Mouse (Mus musculus): Measurements from ENCODE around the gene Rpa1. TPM values are rescaled to one million over a fixed set of nuclear protein-coding genes. Genes with fewer than 3 reads are reported as not detected.
"Not testable (repeated sequence)": the region's sequence is repeated elsewhere in the genome, so short reads cannot be mapped to it uniquely, and the experiment has no call there.

Gene Rpa1
- polyA plus RNA-seq, 1 experiment from 2014 or later, result 146 TPM

GRCm38 (mm10) chr11:75287940-75288339 lies 60.2 kb downstream of the Rpa1 start:
- H3K36me3 ChIP-seq (ENCODE audit: control insufficient read depth, insufficient read depth, low read length), result no peaks in the 10 kb centered on the region
- no peak overlapping the region for H3K4me3 ChIP-seq (ENCODE audit: low read depth, low read length)
- 76% methylated on average over 10 of the region's 10 CpGs for WGBS
- ATAC-seq (replicated peaks; ENCODE audit: low FRiP score) (no peak), DNase-seq (ENCODE audit: low spot score) (no peak)
- H3K9me3 ChIP-seq (ENCODE audit: control insufficient read depth, low read length), result no peaks in the 10 kb centered on the region
- H3K27ac ChIP-seq (ENCODE audit: low read depth, low read length), result no peak overlapping the region
- no peak overlapping the region for H3K4me2 ChIP-seq (ENCODE audit: low read depth, low read length, severe bottlenecking)
- H3K9ac ChIP-seq (ENCODE audit: low read length), result no peak overlapping the region
- peaks cover 13% of the 10 kb centered on the region for H3K27me3 ChIP-seq (ENCODE audit: control insufficient read depth, insufficient read depth, low read length)
- H3K4me1 ChIP-seq (replicated peaks; ENCODE audit: control insufficient read depth, insufficient read depth, low read length), result peaks cover 2% of the 10 kb centered on the region; the same call in 1 of the 2 replicates

GRCm38 (mm10) chr11:75286868-75287267 lies 61.3 kb downstream of the Rpa1 start:
- ATAC-seq (replicated peaks; ENCODE audit: low FRiP score) (no peak), DNase-seq (ENCODE audit: low spot score) (no peak)
- Histone ChIP-seq H3K9me3 (ENCODE audit: control insufficient read depth, low read length) (no peaks in the 10 kb centered on the region), H3K27ac (ENCODE audit: low read depth, low read length) (no peak overlapping the region), H3K4me1 (replicated peaks; ENCODE audit: control insufficient read depth, insufficient read depth, low read length) (peaks cover 3% of the 10 kb centered on the region), H3K27me3 (ENCODE audit: control insufficient read depth, insufficient read depth, low read length) (peaks cover 15% of the 10 kb centered on the region), H3K4me3 (ENCODE audit: low read depth, low read length) (no peak overlapping the region), H3K36me3 (ENCODE audit: control insufficient read depth, insufficient read depth, low read length) (no peaks in the 10 kb centered on the region), H3K4me2 (ENCODE audit: low read depth, low read length, severe bottlenecking) (no peak overlapping the region), H3K9ac (ENCODE audit: low read length) (no peak overlapping the region)
- 91% methylated on average over 4 of the region's 4 CpGs for WGBS

- Histone ChIP-seq H3K27ac (ENCODE audit: low read depth, low read length) (no peak overlapping the region), H3K9me3 (ENCODE audit: control insufficient read depth, low read length) (no peaks in the 10 kb centered on the region), H3K9ac (ENCODE audit: low read length) (no peak overlapping the region), H3K27me3 (ENCODE audit: control insufficient read depth, insufficient read depth, low read length) (peaks cover 18% of the 10 kb centered on the region), H3K36me3 (ENCODE audit: control insufficient read depth, insufficient read depth, low read length) (no peaks in the 10 kb centered on the region), H3K4me1 (replicated peaks; ENCODE audit: control insufficient read depth, insufficient read depth, low read length) (peaks cover 7% of the 10 kb centered on the region), H3K4me2 (ENCODE audit: low read depth, low read length, severe bottlenecking) (no peak overlapping the region), H3K4me3 (ENCODE audit: low read depth, low read length) (no peak overlapping the region)
- no peak for DNase-seq (ENCODE audit: low spot score)
- ATAC-seq (replicated peaks; ENCODE audit: low FRiP score), result no peak
- WGBS, result 48% methylated on average over 4 of the region's 4 CpGs
Observed at GRCm38 (mm10) chr11:75285893-75286467, 62.1 kb downstream of the Rpa1 start.

- peaks cover 25% of the 10 kb centered on the region for H3K27me3 ChIP-seq (ENCODE audit: control insufficient read depth, insufficient read depth, low read length)
Observed at GRCm38 (mm10) chr11:75283784-75284183, 64.3 kb downstream of the Rpa1 start.

GRCm38 (mm10) chr11:75282496-75283120 lies 65.5 kb downstream of the Rpa1 start:
- Histone ChIP-seq H3K4me2 (ENCODE audit: low read depth, low read length, severe bottlenecking) (no peak overlapping the region; the same call in 1 of the 2 replicates), H3K4me3 (ENCODE audit: low read depth, low read length) (no peak overlapping the region), H3K27me3 (ENCODE audit: control insufficient read depth, insufficient read depth, low read length) (peaks cover 25% of the 10 kb centered on the region), H3K9me3 (ENCODE audit: control insufficient read depth, low read length) (no peaks in the 10 kb centered on the region), H3K9ac (ENCODE audit: low read length) (no peak overlapping the region), H3K27ac (ENCODE audit: low read depth, low read length) (no peak overlapping the region), H3K4me1 (replicated peaks; ENCODE audit: control insufficient read depth, insufficient read depth, low read length) (peaks cover 20% of the 10 kb centered on the region), H3K36me3 (ENCODE audit: control insufficient read depth, insufficient read depth, low read length) (no peaks in the 10 kb centered on the region)
- WGBS, result 9% methylated on average over 13 of the region's 13 CpGs
- DNase-seq (ENCODE audit: low spot score) (no peak), ATAC-seq (replicated peaks; ENCODE audit: low FRiP score) (no peak)

More at GRCm38 (mm10) chr11:75283784-75284183, 64.3 kb downstream of the Rpa1 start:
- peaks cover 17% of the 10 kb centered on the region for H3K4me1 ChIP-seq (replicated peaks; ENCODE audit: control insufficient read depth, insufficient read depth, low read length)
- ATAC-seq (replicated peaks; ENCODE audit: low FRiP score); H3K27ac ChIP-seq (ENCODE audit: low read depth, low read length); H3K9ac ChIP-seq (ENCODE audit: low read length); H3K9me3 ChIP-seq (ENCODE audit: control insufficient read depth, low read length); H3K4me3 ChIP-seq (ENCODE audit: low read depth, low read length); H3K36me3 ChIP-seq (ENCODE audit: control insufficient read depth, insufficient read depth, low read length); H3K4me2 ChIP-seq (ENCODE audit: low read depth, low read length, severe bottlenecking); DNase-seq (ENCODE audit: low spot score): not testable (repeated sequence)
- 73% methylated on average over 3 of the region's 3 CpGs for WGBS

- H3K27ac ChIP-seq (ENCODE audit: low read depth, low read length), result no peak overlapping the region
Observed at GRCm38 (mm10) chr11:75281380-75282256, 66.5 kb downstream of the Rpa1 start.

GRCm38 (mm10) chr11:75280435-75281001 lies 67.6 kb downstream of the Rpa1 start:
- Histone ChIP-seq H3K4me1 (replicated peaks; ENCODE audit: control insufficient read depth, insufficient read depth, low read length) (peaks cover 20% of the 10 kb centered on the region), H3K27me3 (ENCODE audit: control insufficient read depth, insufficient read depth, low read length) (peaks cover 25% of the 10 kb centered on the region), H3K36me3 (ENCODE audit: control insufficient read depth, insufficient read depth, low read length) (no peaks in the 10 kb centered on the region), H3K4me3 (ENCODE audit: low read depth, low read length) (no peak overlapping the region), H3K4me2 (ENCODE audit: low read depth, low read length, severe bottlenecking) (no peak overlapping the region), H3K27ac (ENCODE audit: low read depth, low read length) (no peak overlapping the region), H3K9me3 (ENCODE audit: control insufficient read depth, low read length) (no peaks in the 10 kb centered on the region), H3K9ac (ENCODE audit: low read length) (no peak overlapping the region)
- DNase-seq (ENCODE audit: low spot score) (no peak), ATAC-seq (replicated peaks; ENCODE audit: low FRiP score) (no peak)
- 31% methylated on average over 5 of the region's 5 CpGs for WGBS

More at GRCm38 (mm10) chr11:75281380-75282256, 66.5 kb downstream of the Rpa1 start:
- no peak for ATAC-seq (replicated peaks; ENCODE audit: low FRiP score)
- no peak for DNase-seq (ENCODE audit: low spot score)
- WGBS, result 8% methylated on average over 29 of the region's 29 CpGs
- Histone ChIP-seq H3K36me3 (ENCODE audit: control insufficient read depth, insufficient read depth, low read length) (no peaks in the 10 kb centered on the region), H3K4me1 (replicated peaks; ENCODE audit: control insufficient read depth, insufficient read depth, low read length) (peaks cover 20% of the 10 kb centered on the region), H3K9ac (ENCODE audit: low read length) (no peak overlapping the region), H3K27me3 (ENCODE audit: control insufficient read depth, insufficient read depth, low read length) (peaks cover 25% of the 10 kb centered on the region), H3K4me3 (ENCODE audit: low read depth, low read length) (no peak overlapping the region), H3K4me2 (ENCODE audit: low read depth, low read length, severe bottlenecking) (peak overlapping the region; percentile 22; the same call in 1 of the 2 replicates), H3K9me3 (ENCODE audit: control insufficient read depth, low read length) (no peaks in the 10 kb centered on the region)

GRCm38 (mm10) chr11:75280066-75280410 lies 68.1 kb downstream of the Rpa1 start:
- DNase-seq (ENCODE audit: low spot score), result no peak
- H3K27me3 ChIP-seq (ENCODE audit: control insufficient read depth, insufficient read depth, low read length), result peaks cover 25% of the 10 kb centered on the region
- no peaks in the 10 kb centered on the region for H3K36me3 ChIP-seq (ENCODE audit: control insufficient read depth, insufficient read depth, low read length)
- no peak overlapping the region for H3K4me2 ChIP-seq (ENCODE audit: low read depth, low read length, severe bottlenecking)
- WGBS, result 29% methylated on average over 5 of the region's 5 CpGs
- ATAC-seq (replicated peaks; ENCODE audit: low FRiP score), result no peak
- no peak overlapping the region for H3K4me3 ChIP-seq (ENCODE audit: low read depth, low read length)
- H3K4me1 ChIP-seq (replicated peaks; ENCODE audit: control insufficient read depth, insufficient read depth, low read length), result peaks cover 23% of the 10 kb centered on the region
- H3K9me3 ChIP-seq (ENCODE audit: control insufficient read depth, low read length), result no peaks in the 10 kb centered on the region
- no peak overlapping the region for H3K9ac ChIP-seq (ENCODE audit: low read length)
- H3K27ac ChIP-seq (ENCODE audit: low read depth, low read length), result no peak overlapping the region; the same call in 1 of the 2 replicates
